Mouse (Mus musculus) myocyte (in vitro differentiated cells): ENCODE results near the gene Pdk2.

Experiments
- E2F4 ChIP-seq: IDR thresholded peaks from one replicate; pipeline ENCODE4 v1.6.1; 2011; ENCODE audit warnings: mild to moderate bottlenecking, control low read depth, moderate library complexity; ENCODE audit not compliant: insufficient read depth
- MAX ChIP-seq: IDR thresholded peaks from one replicate; pipeline ENCODE4 v1.6.1; 2011; ENCODE audit warnings: low read depth, mild to moderate bottlenecking, control low read depth
- MYOG ChIP-seq, 3 experiments: IDR thresholded peaks; one replicate each; pipeline ENCODE4 v1.6.1; 2011; ENCODE audit warnings: control low read depth in 2 of 3, low read depth in 2 of 3, mild to moderate bottlenecking in 2 of 3; ENCODE audit not compliant: insufficient read length in 2 of 3, control insufficient read depth in 1 of 3, insufficient read depth in 1 of 3
- POLR2A ChIP-seq: IDR thresholded peaks from one replicate; pipeline ENCODE4 v1.6.1; 2011; ENCODE audit warnings: low read depth, mild to moderate bottlenecking, control low read depth, moderate library complexity; ENCODE audit not compliant: insufficient read length
- POLR2AphosphoS2 ChIP-seq: IDR thresholded peaks from one replicate; pipeline ENCODE4 v1.6.1; 2011; ENCODE audit warnings: low read depth, control low read depth; ENCODE audit not compliant: insufficient read length
- USF1 ChIP-seq: IDR thresholded peaks from one replicate; pipeline ENCODE4 v1.6.1; 2011; ENCODE audit warnings: low read depth, mild to moderate bottlenecking, control low read depth, moderate library complexity

- TF ChIP-seq POLR2AphosphoS2 (peak; percentile 54), POLR2A (peak; percentile 35), USF1 (peak; percentile 2), MYOG (IDR thresholded peaks at IDR 0.05; ENCODE audit: control insufficient read depth in 1 of 3, insufficient read depth in 1 of 3, insufficient read length in 2 of 3, low read depth in 2 of 3) (peak in 1 of 3 experiments; percentile 46), E2F4 (no peak), MAX (peak; percentile 48)
Observed at GRCm38 (mm10) chr11:94992754-94993606, 48.2 kb downstream of the Pdk2 start.
